Mouse (Mus musculus) liver, embryonic 14.5 days (tissue): ENCODE results near the gene Inka1.
A peak's percentile ranks its signal among the peaks of the same experiment; 100 is the strongest.

Experiments
- CTCF ChIP-seq: IDR thresholded peaks from 2 replicates; pipeline ENCODE4 v1.5.1; 2016; ENCODE audit warnings: antibody characterized with exemption, low read depth, control low read depth
- EP300 ChIP-seq: IDR thresholded peaks from 2 replicates; pipeline ENCODE4 v1.6.1; 2016; ENCODE audit warnings: antibody characterized with exemption, low read depth

DNA sequence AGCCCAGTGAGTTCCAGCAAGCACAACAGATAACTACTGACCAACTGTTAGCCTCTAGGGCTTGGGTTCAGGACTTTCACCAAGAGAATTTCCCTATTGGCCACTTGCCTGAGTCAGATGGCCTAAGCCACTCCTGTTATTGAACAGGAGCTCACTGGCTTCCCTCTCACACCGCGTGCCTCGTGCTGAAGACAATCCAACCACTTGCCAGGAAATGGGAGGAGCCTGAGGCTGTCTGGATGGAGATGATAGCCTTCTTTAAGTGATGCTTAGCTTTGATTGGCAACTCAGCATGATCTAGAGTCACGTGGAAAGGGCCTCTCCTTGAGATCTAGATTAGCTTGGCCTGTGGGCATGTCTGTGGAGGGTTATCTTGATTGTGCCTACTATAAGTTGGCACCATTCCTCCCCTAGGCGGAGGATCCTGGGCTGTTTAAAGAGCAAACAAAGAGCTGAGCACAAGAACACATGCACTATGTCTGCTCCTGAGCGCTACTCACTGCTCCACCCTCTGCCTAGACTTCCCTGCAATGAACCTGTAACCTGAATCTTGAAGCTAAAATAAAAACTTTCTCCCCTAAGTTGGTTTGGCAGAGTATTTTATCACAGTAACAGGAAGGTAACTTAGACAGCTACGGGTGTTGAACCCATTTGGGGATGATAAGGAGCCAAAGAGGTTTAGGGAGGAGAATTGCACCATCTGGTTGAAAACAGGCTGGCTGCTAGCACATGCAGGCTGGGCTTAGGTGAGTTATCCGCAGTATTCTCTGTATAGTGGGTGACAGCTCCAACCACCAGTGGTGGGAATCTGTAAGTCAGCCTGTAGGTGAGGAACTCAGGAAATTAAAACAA, 13.8 kb downstream of the Inka1 start:
- TF ChIP-seq CTCF (no peak), EP300 (peak; percentile 91)
